Mouse (Mus musculus): Measurements from ENCODE around the gene Ism1. TPM values are rescaled to one million over a fixed set of nuclear protein-coding genes. Genes with fewer than 3 reads are reported as not detected.

The Ism1 gene
- total RNA-seq, 2 experiments from 2014 or later: 1.9 to 2.0 TPM

Other genes starting within 250 kb of the Ism1 start
- gene Sptlc3, start 184.3 kb upstream of the Ism1 start, total RNA-seq (2021): not detected

Data from gastrocnemius, postnatal 10 days (tissue).